Mouse (Mus musculus): ENCODE data around the gene Slc22a5. TPM values are rescaled to one million over a fixed set of nuclear protein-coding genes. Genes with fewer than 3 reads are reported as not detected.

The Slc22a5 gene
- polyA plus RNA-seq, 1 experiment from 2014 or later: 32.0 TPM

- Histone ChIP-seq H3K9ac (ENCODE audit: low read depth, low read length) (no peak overlapping the region), H3K9me3 (replicated peaks; ENCODE audit: low read length) (no peaks in the 10 kb centered on the region), H3K27ac (no peak overlapping the region), H3K27me3 (ENCODE audit: insufficient read depth, low read length) (no peaks in the 10 kb centered on the region), H3K4me2 (ENCODE audit: low read length) (no peak overlapping the region), H3K36me3 (ENCODE audit: insufficient read depth, low read length) (no peaks in the 10 kb centered on the region), H3K4me1 (replicated peaks; ENCODE audit: insufficient read depth, low read length) (no peaks in the 10 kb centered on the region), H3K4me3 (replicated peaks; ENCODE audit: low read depth, low read length) (no peak overlapping the region)
- 51% methylated on average over 6 of the region's 6 CpGs for WGBS
- DNase-seq (ENCODE audit: low spot score) (peak; percentile 35), ATAC-seq (replicated peaks; ENCODE audit: low FRiP score, low read depth) (no peak)
- no peak for TF ChIP-seq CTCF (IDR thresholded peaks at IDR 0.05; ENCODE audit: low read depth)
Observed at GRCm38 (mm10) chr11:53818794-53819193, 72.7 kb downstream of the Slc22a5 start.

DNA sequence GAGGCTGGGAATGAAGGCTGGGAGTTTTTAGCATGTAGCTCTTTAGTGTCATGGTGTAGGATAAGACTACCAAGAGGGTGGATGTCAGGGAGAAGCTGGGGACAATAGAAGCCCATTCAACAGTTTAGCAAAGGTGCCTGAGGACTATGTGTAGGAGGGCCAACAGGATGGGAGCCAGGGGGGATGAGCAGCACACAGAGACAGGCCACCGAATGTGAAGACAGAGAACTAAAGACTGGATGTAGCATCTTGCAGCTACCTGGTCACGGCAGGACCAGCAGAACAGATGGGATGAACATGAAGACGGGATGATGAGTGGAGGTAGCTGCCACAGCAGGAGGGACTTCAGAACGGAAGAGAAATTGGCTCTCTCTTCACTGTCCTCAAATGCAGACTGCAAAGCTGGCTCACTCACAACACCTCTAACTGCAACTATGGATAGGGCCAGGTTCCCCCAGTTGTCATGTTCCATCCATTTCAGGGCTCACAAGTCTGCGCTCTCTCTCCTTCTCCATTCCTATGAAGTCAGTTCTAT, 74.6 kb downstream of the Slc22a5 start:
- TF ChIP-seq CTCF (IDR thresholded peaks at IDR 0.05; ENCODE audit: low read depth): no peak
- ATAC-seq (replicated peaks; ENCODE audit: low FRiP score, low read depth): no peak
- no peak overlapping the region for H3K4me2 ChIP-seq (ENCODE audit: low read length)

DNA sequence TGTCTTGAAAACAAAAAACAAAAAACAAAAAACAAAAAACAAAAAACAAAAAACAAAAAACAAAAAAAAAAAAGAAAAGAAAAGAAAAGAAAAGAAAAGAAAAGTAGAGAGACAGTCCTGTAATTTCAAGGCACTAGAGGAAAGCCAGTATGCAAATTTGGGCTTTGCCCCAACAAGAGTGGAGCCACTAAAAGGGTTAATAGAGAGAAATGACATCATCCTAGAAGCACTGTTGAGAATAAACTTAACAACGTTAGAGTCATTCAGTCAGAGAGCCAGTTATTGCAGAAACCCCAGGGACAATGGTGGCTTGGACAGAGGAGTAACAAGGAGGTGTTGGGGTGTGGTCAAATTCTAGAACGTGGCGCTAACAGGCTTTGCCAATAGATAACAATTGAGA, 76.7 kb downstream of the Slc22a5 start:
- no peaks in the 10 kb centered on the region for H3K4me1 ChIP-seq (replicated peaks; ENCODE audit: insufficient read depth, low read length)

More for the DNA sequence above, 74.6 kb downstream of the Slc22a5 start:
- Histone ChIP-seq H3K4me3 (replicated peaks; ENCODE audit: low read depth, low read length) (no peak overlapping the region), H3K27ac (no peak overlapping the region), H3K9me3 (replicated peaks; ENCODE audit: low read length) (no peaks in the 10 kb centered on the region), H3K27me3 (ENCODE audit: insufficient read depth, low read length) (no peaks in the 10 kb centered on the region), H3K9ac (ENCODE audit: low read depth, low read length) (no peak overlapping the region), H3K4me1 (replicated peaks; ENCODE audit: insufficient read depth, low read length) (no peaks in the 10 kb centered on the region), H3K36me3 (ENCODE audit: insufficient read depth, low read length) (no peaks in the 10 kb centered on the region)
- DNase-seq (ENCODE audit: low spot score): no peak
- WGBS: 92% methylated on average over 5 of the region's 5 CpGs

More for the DNA sequence above, 76.7 kb downstream of the Slc22a5 start:
- H3K27me3 ChIP-seq (ENCODE audit: insufficient read depth, low read length): no peaks in the 10 kb centered on the region
- H3K27ac ChIP-seq: no peak overlapping the region
- H3K4me3 ChIP-seq (replicated peaks; ENCODE audit: low read depth, low read length): no peak overlapping the region
- no peaks in the 10 kb centered on the region for H3K36me3 ChIP-seq (ENCODE audit: insufficient read depth, low read length)
- no peak for DNase-seq (ENCODE audit: low spot score)
- H3K9ac ChIP-seq (ENCODE audit: low read depth, low read length): no peak overlapping the region
- H3K4me2 ChIP-seq (ENCODE audit: low read length): no peak overlapping the region
- WGBS: 58% methylated on average over 3 of the region's 3 CpGs
- ATAC-seq (replicated peaks; ENCODE audit: low FRiP score, low read depth): no peak
- no peaks in the 10 kb centered on the region for H3K9me3 ChIP-seq (replicated peaks; ENCODE audit: low read length)
- no peak for TF ChIP-seq CTCF (IDR thresholded peaks at IDR 0.05; ENCODE audit: low read depth)

Other genes with a start within 250 kb of the Slc22a5 start
- 21.3 and 21.6 TPM in 2 replicates for gene Rad50, start 184.3 kb downstream of the Slc22a5 start, polyA plus RNA-seq (2015; fragmentation: Nextera tagmentation; extraction: Ambion mirVana)
- not detected in 2 replicates for gene Il5, start 170.9 kb downstream of the Slc22a5 start, polyA plus RNA-seq (2015; fragmentation: Nextera tagmentation; extraction: Ambion mirVana)
- gene Irf1, start 121.6 kb downstream of the Slc22a5 start, polyA plus RNA-seq (2015; fragmentation: Nextera tagmentation; extraction: Ambion mirVana): 14.0 and 17.9 TPM in 2 replicates
- gene Gm17334, start 118.5 kb downstream of the Slc22a5 start, polyA plus RNA-seq (2015; fragmentation: Nextera tagmentation; extraction: Ambion mirVana): 0.20 and 0.21 TPM in 2 replicates
- 2.0 and 2.3 TPM in 2 replicates for gene Gm12216, start 32.4 kb downstream of the Slc22a5 start, polyA plus RNA-seq (2015; fragmentation: Nextera tagmentation; extraction: Ambion mirVana)
- gene Slc22a21, start 88.7 kb upstream of the Slc22a5 start, polyA plus RNA-seq (2015; fragmentation: Nextera tagmentation; extraction: Ambion mirVana): 5.6 and 6.0 TPM in 2 replicates
- 3.6 TPM in 2 replicates for gene Slc22a4, start 136.4 kb upstream of the Slc22a5 start, polyA plus RNA-seq (2015; fragmentation: Nextera tagmentation; extraction: Ambion mirVana)
- gene Pdlim4, start 177.4 kb upstream of the Slc22a5 start, polyA plus RNA-seq (2015; fragmentation: Nextera tagmentation; extraction: Ambion mirVana): 47.5 and 52.9 TPM in 2 replicates
- 11.2 and 13.9 TPM in 2 replicates for gene P4ha2, start 208.4 kb upstream of the Slc22a5 start, polyA plus RNA-seq (2015; fragmentation: Nextera tagmentation; extraction: Ambion mirVana)